Mouse (Mus musculus): ENCODE measurements around the gene Cnbd2. TPM values are rescaled to one million over a fixed set of nuclear protein-coding genes. Genes with fewer than 3 reads are reported as not detected.
"Not testable (repeated sequence)": the region's sequence is repeated elsewhere in the genome, so short reads cannot be mapped to it uniquely, and the experiment has no call there.

The Cnbd2 gene
- polyA plus RNA-seq, 1 experiment from 2014 or later: 3.4 TPM

DNA sequence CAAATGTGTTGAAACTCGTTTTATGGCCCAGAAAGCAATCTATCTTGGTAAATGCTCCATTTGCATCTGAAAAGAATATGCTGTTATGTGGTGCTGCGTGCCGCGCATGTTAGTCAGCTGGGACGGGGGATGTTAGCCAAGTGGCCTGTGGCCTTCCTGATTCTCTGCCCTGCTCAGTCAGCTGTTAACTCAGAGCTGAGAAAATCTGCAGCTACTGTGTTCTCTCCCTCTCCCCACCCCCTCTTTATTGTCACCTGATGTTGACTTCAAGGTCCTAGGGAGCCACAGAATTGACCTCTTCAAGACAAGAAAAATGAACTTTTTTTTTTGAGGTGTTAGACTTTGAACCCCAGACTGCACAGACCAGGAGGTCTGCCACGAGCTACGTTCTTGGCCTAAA is 43.9 kb downstream of the Cnbd2 start:
- Histone ChIP-seq H3K4me2 (ENCODE audit: low read depth, low read length) (no peak overlapping the region), H3K9ac (replicated peaks; ENCODE audit: low read length) (no peak overlapping the region), H3K9me3 (replicated peaks; ENCODE audit: control insufficient read depth, low read length) (no peaks in the 10 kb centered on the region), H3K27ac (replicated peaks; ENCODE audit: low read depth, low read length) (no peak overlapping the region), H3K4me1 (ENCODE audit: control insufficient read depth, insufficient read depth, low read length) (no peaks in the 10 kb centered on the region), H3K36me3 (replicated peaks; ENCODE audit: control insufficient read depth, insufficient read depth, low read depth, low read length) (no peaks in the 10 kb centered on the region), H3K27me3 (ENCODE audit: control insufficient read depth, insufficient read depth, low read length) (no peaks in the 10 kb centered on the region), H3K4me3 (ENCODE audit: low read depth, low read length) (no peak overlapping the region)
- WGBS: 76% methylated on average over 7 of the region's 7 CpGs
- DNase-seq (ENCODE audit: low spot score) (no peak), ATAC-seq (replicated peaks; ENCODE audit: insufficient number of reproducible peaks, low FRiP score, low TSS enrichment, low read depth) (no peak)

DNA sequence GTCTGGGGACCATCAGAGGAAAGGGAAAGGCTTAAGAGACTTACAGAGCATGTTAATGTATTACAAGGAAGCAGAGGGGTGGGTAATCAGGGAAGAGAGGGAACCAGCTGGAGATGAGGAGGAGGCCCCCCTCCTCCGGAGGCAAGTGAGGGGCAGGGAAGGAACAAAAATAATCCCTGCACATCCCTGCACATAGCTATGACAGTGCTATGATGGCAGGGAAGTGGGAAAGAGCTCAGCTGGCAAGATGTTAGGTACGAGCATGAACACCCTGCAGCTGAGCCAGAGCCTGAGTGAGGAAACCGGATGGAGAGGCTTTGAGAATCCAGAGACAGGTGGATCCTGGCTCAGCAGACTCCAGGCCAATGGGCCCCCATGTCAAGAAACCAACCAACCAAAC is 56.4 kb downstream of the Cnbd2 start:
- Histone ChIP-seq H3K4me2 (ENCODE audit: low read depth, low read length) (no peak overlapping the region), H3K9me3 (replicated peaks; ENCODE audit: control insufficient read depth, low read length) (no peaks in the 10 kb centered on the region), H3K4me1 (ENCODE audit: control insufficient read depth, insufficient read depth, low read length) (no peaks in the 10 kb centered on the region), H3K4me3 (ENCODE audit: low read depth, low read length) (no peak overlapping the region), H3K9ac (replicated peaks; ENCODE audit: low read length) (no peak overlapping the region), H3K27me3 (ENCODE audit: control insufficient read depth, insufficient read depth, low read length) (no peaks in the 10 kb centered on the region), H3K36me3 (replicated peaks; ENCODE audit: control insufficient read depth, insufficient read depth, low read depth, low read length) (no peaks in the 10 kb centered on the region), H3K27ac (replicated peaks; ENCODE audit: low read depth, low read length) (no peak overlapping the region)
- ATAC-seq (replicated peaks; ENCODE audit: insufficient number of reproducible peaks, low FRiP score, low TSS enrichment, low read depth) (no peak), DNase-seq (ENCODE audit: low spot score) (no peak)
- 88% methylated on average over 3 of the region's 3 CpGs for WGBS

DNA sequence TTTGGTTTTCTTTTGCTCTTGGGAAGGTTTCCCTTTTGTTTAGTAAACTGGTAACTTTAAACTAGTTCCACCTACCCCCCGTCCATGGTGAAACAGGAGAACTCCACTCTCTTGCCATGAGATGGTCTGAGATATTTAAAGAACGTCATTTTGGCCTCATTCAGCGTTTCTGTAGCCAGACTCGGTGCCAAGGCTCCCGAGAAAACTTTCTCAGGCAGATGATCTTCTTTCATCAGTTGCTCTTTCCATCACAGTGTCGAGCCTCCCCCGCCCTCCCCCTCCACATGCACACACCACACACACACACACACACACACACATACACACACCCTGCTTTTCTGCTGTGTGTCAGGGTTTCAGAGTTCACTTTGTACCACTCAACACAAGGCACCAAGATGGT is 58.8 kb downstream of the Cnbd2 start:
- no peaks in the 10 kb centered on the region for H3K9me3 ChIP-seq (replicated peaks; ENCODE audit: control insufficient read depth, low read length)
- H3K4me2 ChIP-seq (ENCODE audit: low read depth, low read length): no peak overlapping the region
- H3K27me3 ChIP-seq (ENCODE audit: control insufficient read depth, insufficient read depth, low read length): no peaks in the 10 kb centered on the region
- H3K4me1 ChIP-seq (ENCODE audit: control insufficient read depth, insufficient read depth, low read length): no peaks in the 10 kb centered on the region
- no peak overlapping the region for H3K9ac ChIP-seq (replicated peaks; ENCODE audit: low read length)
- H3K36me3 ChIP-seq (replicated peaks; ENCODE audit: control insufficient read depth, insufficient read depth, low read depth, low read length): no peaks in the 10 kb centered on the region
- H3K4me3 ChIP-seq (ENCODE audit: low read depth, low read length): no peak overlapping the region
- ATAC-seq (replicated peaks; ENCODE audit: insufficient number of reproducible peaks, low FRiP score, low TSS enrichment, low read depth) (no peak), DNase-seq (ENCODE audit: low spot score) (no peak)
- no peak overlapping the region for H3K27ac ChIP-seq (replicated peaks; ENCODE audit: low read depth, low read length)
- WGBS: 80% methylated on average over 7 of the region's 7 CpGs

DNA sequence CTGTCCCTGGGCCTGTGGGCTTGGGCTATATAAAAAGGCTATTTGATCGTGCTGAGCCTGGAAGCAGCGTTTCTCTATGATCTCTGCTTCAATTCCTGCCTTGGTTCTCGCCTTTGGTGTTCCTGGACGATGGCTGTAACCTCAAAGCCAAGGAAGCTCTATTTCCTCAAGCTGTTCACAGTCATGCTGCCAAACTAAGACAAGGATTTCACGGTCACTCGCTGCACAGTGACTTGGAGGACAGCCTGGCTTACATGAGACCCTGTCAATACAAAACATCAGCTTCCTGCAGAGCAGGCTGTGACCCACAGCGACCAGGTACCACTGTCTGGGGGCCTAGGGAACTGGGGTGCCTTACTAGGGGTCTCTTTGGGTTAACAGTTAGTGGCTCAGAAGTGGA is 64.9 kb downstream of the Cnbd2 start:
- DNase-seq (ENCODE audit: low spot score) (no peak), ATAC-seq (replicated peaks; ENCODE audit: insufficient number of reproducible peaks, low FRiP score, low TSS enrichment, low read depth) (no peak)
- Histone ChIP-seq H3K4me2 (ENCODE audit: low read depth, low read length) (no peak overlapping the region), H3K9ac (replicated peaks; ENCODE audit: low read length) (no peak overlapping the region), H3K4me1 (ENCODE audit: control insufficient read depth, insufficient read depth, low read length) (no peaks in the 10 kb centered on the region), H3K9me3 (replicated peaks; ENCODE audit: control insufficient read depth, low read length) (no peaks in the 10 kb centered on the region), H3K27me3 (ENCODE audit: control insufficient read depth, insufficient read depth, low read length) (no peaks in the 10 kb centered on the region), H3K27ac (replicated peaks; ENCODE audit: low read depth, low read length) (no peak overlapping the region), H3K4me3 (ENCODE audit: low read depth, low read length) (no peak overlapping the region), H3K36me3 (replicated peaks; ENCODE audit: control insufficient read depth, insufficient read depth, low read depth, low read length) (no peaks in the 10 kb centered on the region)
- 82% methylated on average over 7 of the region's 7 CpGs for WGBS

DNA sequence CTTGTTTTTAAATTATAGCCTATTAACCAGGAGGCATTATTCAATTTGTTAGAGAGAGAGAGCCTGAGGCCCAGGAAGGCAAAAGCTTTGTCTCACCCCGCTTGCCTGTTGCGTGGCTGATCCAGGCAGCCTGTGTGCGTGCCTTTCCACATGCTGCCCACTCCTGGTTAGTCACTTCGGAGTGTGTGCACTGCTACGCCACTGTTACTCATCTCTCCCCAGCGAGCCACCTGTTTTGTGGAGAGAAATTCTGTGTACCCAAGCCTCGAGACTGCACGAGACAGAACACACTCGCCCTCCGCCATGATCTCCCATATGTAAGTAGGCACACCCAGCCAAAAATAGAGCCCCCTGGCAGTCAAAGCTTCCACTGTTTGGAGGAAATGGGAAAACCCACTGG is 67.8 kb downstream of the Cnbd2 start:
- 90% methylated on average over 10 of the region's 10 CpGs for WGBS
- no peaks in the 10 kb centered on the region for H3K4me1 ChIP-seq (ENCODE audit: control insufficient read depth, insufficient read depth, low read length)
- DNase-seq (ENCODE audit: low spot score): no peak
- no peak overlapping the region for H3K27ac ChIP-seq (replicated peaks; ENCODE audit: low read depth, low read length)
- no peaks in the 10 kb centered on the region for H3K9me3 ChIP-seq (replicated peaks; ENCODE audit: control insufficient read depth, low read length)
- H3K4me3 ChIP-seq (ENCODE audit: low read depth, low read length): no peak overlapping the region
- H3K27me3 ChIP-seq (ENCODE audit: control insufficient read depth, insufficient read depth, low read length): no peaks in the 10 kb centered on the region
- no peak overlapping the region for H3K9ac ChIP-seq (replicated peaks; ENCODE audit: low read length)
- no peak for ATAC-seq (replicated peaks; ENCODE audit: insufficient number of reproducible peaks, low FRiP score, low TSS enrichment, low read depth)
- no peak overlapping the region for H3K4me2 ChIP-seq (ENCODE audit: low read depth, low read length)
- H3K36me3 ChIP-seq (replicated peaks; ENCODE audit: control insufficient read depth, insufficient read depth, low read depth, low read length): no peaks in the 10 kb centered on the region

DNA sequence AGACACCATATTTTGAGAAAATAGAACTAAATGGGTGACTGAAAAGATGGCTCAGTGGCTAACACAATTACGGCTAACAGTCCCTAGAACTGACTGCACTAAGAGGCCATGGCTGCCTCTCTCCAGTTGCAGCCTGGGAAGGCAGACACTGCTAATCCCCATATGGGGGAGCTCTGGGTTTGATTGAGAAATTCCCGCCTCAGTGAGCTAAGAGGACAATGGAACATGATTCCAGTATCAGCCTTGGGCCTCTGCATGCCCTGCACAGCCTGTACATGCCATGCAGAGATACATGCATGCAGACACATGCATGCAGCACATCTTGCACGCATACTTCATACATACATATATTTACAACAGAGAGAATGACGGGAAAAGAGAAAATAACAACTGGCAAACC is 69.3 kb downstream of the Cnbd2 start:
- H3K4me3 ChIP-seq (ENCODE audit: low read depth, low read length): no peak overlapping the region
- DNase-seq (ENCODE audit: low spot score) (peak; percentile 55), ATAC-seq (replicated peaks; ENCODE audit: insufficient number of reproducible peaks, low FRiP score, low TSS enrichment, low read depth) (no peak)
- no peak overlapping the region for H3K9ac ChIP-seq (replicated peaks; ENCODE audit: low read length)
- no peaks in the 10 kb centered on the region for H3K9me3 ChIP-seq (replicated peaks; ENCODE audit: control insufficient read depth, low read length)
- H3K36me3 ChIP-seq (replicated peaks; ENCODE audit: control insufficient read depth, insufficient read depth, low read depth, low read length): no peaks in the 10 kb centered on the region
- H3K4me2 ChIP-seq (ENCODE audit: low read depth, low read length): no peak overlapping the region
- no peak overlapping the region for H3K27ac ChIP-seq (replicated peaks; ENCODE audit: low read depth, low read length)
- H3K4me1 ChIP-seq (ENCODE audit: control insufficient read depth, insufficient read depth, low read length): no peaks in the 10 kb centered on the region
- H3K27me3 ChIP-seq (ENCODE audit: control insufficient read depth, insufficient read depth, low read length): no peaks in the 10 kb centered on the region
- WGBS: 67% methylated on average over 4 of the region's 4 CpGs

DNA sequence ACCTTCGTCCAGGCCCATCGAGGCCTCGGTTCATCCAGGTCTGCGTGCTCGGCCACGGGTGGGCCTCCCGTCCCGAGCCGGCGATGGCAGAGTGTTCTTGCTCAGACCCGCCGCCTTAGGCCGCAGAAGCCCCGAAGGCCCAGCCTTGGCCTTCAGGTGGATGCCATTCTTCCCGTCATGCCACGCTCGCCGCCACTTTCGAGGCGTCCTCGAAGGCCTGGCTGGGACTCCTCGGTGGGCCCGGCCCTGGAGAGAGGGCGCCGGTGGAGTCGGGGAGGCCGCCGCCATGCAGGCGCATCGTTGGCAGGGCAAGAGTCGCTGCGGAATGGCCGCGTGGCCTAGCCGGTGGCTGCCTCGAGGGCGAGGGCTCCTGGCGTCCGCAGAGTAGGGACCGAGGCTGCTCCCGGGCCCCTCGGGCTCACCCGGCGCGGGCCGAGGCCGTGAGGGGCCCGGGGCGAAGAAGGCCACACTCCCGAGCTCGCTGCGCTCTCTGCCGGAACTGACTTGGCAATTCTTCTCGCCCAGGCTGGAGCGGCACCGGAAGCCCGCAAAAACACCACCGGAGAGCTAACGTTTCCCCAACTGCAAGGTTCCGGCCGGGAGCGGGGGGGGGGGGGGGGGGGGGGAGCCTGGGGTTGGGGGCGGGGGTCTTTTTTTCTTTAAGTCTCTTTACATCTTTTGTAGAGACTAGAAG is 80.5 kb downstream of the Cnbd2 start:
- H3K36me3 ChIP-seq (replicated peaks; ENCODE audit: control insufficient read depth, insufficient read depth, low read depth, low read length); H3K9ac ChIP-seq (replicated peaks; ENCODE audit: low read length); H3K9me3 ChIP-seq (replicated peaks; ENCODE audit: control insufficient read depth, low read length); H3K27ac ChIP-seq (replicated peaks; ENCODE audit: low read depth, low read length); H3K4me1 ChIP-seq (ENCODE audit: control insufficient read depth, insufficient read depth, low read length); H3K4me2 ChIP-seq (ENCODE audit: low read depth, low read length); H3K27me3 ChIP-seq (ENCODE audit: control insufficient read depth, insufficient read depth, low read length): not testable (repeated sequence)
- DNase-seq (ENCODE audit: low spot score) (peak; percentile 83), ATAC-seq (replicated peaks; ENCODE audit: insufficient number of reproducible peaks, low FRiP score, low TSS enrichment, low read depth) (peak; percentile 81)
- WGBS: 0% methylated on average over 5 of the region's 63 CpGs
- H3K4me3 ChIP-seq (ENCODE audit: low read depth, low read length): peak overlapping the region; percentile 29

DNA sequence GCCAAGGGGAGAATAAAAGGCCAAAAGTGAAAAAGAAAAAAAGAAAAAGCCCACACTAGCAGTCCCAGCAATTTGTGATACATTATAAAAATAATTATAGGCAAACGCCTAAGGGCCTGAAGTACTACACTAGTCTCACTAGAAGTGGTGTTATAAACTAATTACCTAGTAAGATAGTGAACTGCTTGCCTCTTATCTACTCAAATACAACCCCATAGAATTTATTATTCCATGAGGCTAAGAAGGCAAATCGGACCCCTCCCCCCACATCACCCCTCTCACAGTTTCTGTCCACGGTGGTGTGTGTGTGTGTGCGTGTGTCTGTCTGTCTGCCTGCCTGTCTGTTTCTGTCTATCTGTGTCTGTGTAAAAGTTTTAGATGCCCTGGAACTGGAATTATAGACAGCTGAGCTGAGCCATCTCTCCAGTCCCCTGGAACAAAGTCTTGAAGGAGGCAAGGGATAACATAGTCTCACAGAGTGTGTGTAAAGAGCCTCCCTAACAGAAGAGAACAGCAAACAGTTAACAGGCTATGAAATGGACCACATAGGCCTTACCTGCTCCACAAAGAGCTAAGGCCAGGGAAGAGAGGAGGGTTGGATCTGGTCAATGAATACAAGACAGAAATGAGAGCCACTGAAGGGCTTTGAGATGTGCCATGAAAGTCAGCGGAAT is 81.2 kb downstream of the Cnbd2 start:
- Histone ChIP-seq H3K4me3 (ENCODE audit: low read depth, low read length) (peak overlapping the region; percentile 29; the same call in 1 of the 2 replicates), H3K27me3 (ENCODE audit: control insufficient read depth, insufficient read depth, low read length) (no peaks in the 10 kb centered on the region), H3K27ac (replicated peaks; ENCODE audit: low read depth, low read length) (no peak overlapping the region), H3K9ac (replicated peaks; ENCODE audit: low read length) (no peak overlapping the region; the same call in 1 of the 2 replicates), H3K4me2 (ENCODE audit: low read depth, low read length) (no peak overlapping the region), H3K9me3 (replicated peaks; ENCODE audit: control insufficient read depth, low read length) (no peaks in the 10 kb centered on the region), H3K4me1 (ENCODE audit: control insufficient read depth, insufficient read depth, low read length) (no peaks in the 10 kb centered on the region), H3K36me3 (replicated peaks; ENCODE audit: control insufficient read depth, insufficient read depth, low read depth, low read length) (no peaks in the 10 kb centered on the region)
- ATAC-seq (replicated peaks; ENCODE audit: insufficient number of reproducible peaks, low FRiP score, low TSS enrichment, low read depth) (peak; percentile 71; the same call in 1 of the 2 replicates), DNase-seq (ENCODE audit: low spot score) (no peak)
- WGBS: 71% methylated on average over 5 of the region's 5 CpGs

All from embryonic facial prominence, embryonic 11.5 days (tissue).